Mouse (Mus musculus) urinary bladder, postnatal 0 days (tissue): ENCODE measurements around the gene Gm3233. TPM values are rescaled to one million over a fixed set of nuclear protein-coding genes. Genes with fewer than 3 reads are reported as not detected.

Experiments used
- polyA plus RNA-seq: library from polyadenylated mRNA; unstranded; fragments of >200 nt; fragmentation: Nextera tagmentation; extraction: Ambion mirVana; gene quantifications from 2 replicates; pipeline ENCODE4 v1.2.1, GENCODE M21; 2015

The Gm3233 gene
- polyA plus RNA-seq, result not detected in 2 replicates

GRCm38 (mm10) chr10:77759582-77759981 lies at the start of gene Gm3233:
Gm3233 (minus strand) TSS chr10:77759682.

GRCm38 (mm10) chr10:77798921-77799508 lies 39.5 kb upstream of the Gm3233 start, which contains the start of gene Gm19668:
Gm19668 (minus strand) TSS chr10:77799133.

GRCm38 (mm10) chr10:77794976-77795375 lies 35.5 kb upstream of the Gm3233 start, which contains the start of gene Gm9639:
Gm9639 (minus strand) TSS chr10:77795076.

GRCm38 (mm10) chr10:77787876-77788275 lies 28.4 kb upstream of the Gm3233 start, which contains the start of gene Gm7137:
Gm7137 (minus strand) TSS chr10:77788200.

GRCm38 (mm10) chr10:77782442-77782841 lies 23.0 kb upstream of the Gm3233 start, which contains the start of gene Gm3250:
Gm3250 (minus strand) TSS chr10:77782542.

GRCm38 (mm10) chr10:77776844-77777243 lies 17.4 kb upstream of the Gm3233 start, which contains the start of gene Gm7138:
Gm7138 (minus strand) TSS chr10:77776944.

GRCm38 (mm10) chr10:77771225-77771624 lies 11.7 kb upstream of the Gm3233 start, which contains the start of gene Gm3238:
Gm3238 (minus strand) TSS chr10:77771325.

GRCm38 (mm10) chr10:77751254-77751653 lies 8.2 kb downstream of the Gm3233 start, which contains the start of gene Gm9736:
Gm9736 (minus strand) TSS chr10:77751354.

GRCm38 (mm10) chr10:77741924-77742688 lies 17.4 kb downstream of the Gm3233 start, which contains the start of gene Gm18596:
Gm18596 (minus strand) TSS chr10:77742638.

GRCm38 (mm10) chr10:77726186-77726585 lies 33.3 kb downstream of the Gm3233 start, which contains the start of gene Gm10100:
Gm10100 (plus strand) TSS chr10:77726486.

GRCm38 (mm10) chr10:77720299-77720698 lies 39.2 kb downstream of the Gm3233 start, which contains the start of gene Krtap12-1:
Krtap12-1 (plus strand) TSS chr10:77720599.

GRCm38 (mm10) chr10:77715507-77715906 lies 44.0 kb downstream of the Gm3233 start, which contains the start of gene Gm10142:
Gm10142 (plus strand) TSS chr10:77715807.

GRCm38 (mm10) chr10:77711157-77711556 lies 48.3 kb downstream of the Gm3233 start, which contains the start of gene Gm10024:
Gm10024 (plus strand) TSS chr10:77711457.

Other genes with a start within 250 kb of the Gm3233 start
- gene Fam207a, start 243.9 kb downstream of the Gm3233 start, polyA plus RNA-seq, result 27.7 and 28.7 TPM in 2 replicates
- 5.6 and 37.0 TPM in 2 replicates for gene Itgb2, start 229.4 kb downstream of the Gm3233 start, polyA plus RNA-seq
- gene Pttg1ip, start 178.0 kb downstream of the Gm3233 start, polyA plus RNA-seq, result 150 and 154 TPM in 2 replicates
- gene Sumo3, start 153.6 kb downstream of the Gm3233 start, polyA plus RNA-seq, result 184 and 190 TPM in 2 replicates
- gene Gm49325, start 153.5 kb downstream of the Gm3233 start, polyA plus RNA-seq, result 5.7 and 21.3 TPM in 2 replicates
- 59.0 and 62.6 TPM in 2 replicates for gene Ube2g2, start 137.4 kb downstream of the Gm3233 start, polyA plus RNA-seq
- gene Tspear, start 73.1 kb downstream of the Gm3233 start, polyA plus RNA-seq, result 0.39 and 0.67 TPM in 2 replicates
- not detected in 2 replicates for gene Gm19402, start 68.9 kb downstream of the Gm3233 start, polyA plus RNA-seq
- not detected in 2 replicates for gene Gm9508, start 62.4 kb downstream of the Gm3233 start, polyA plus RNA-seq
- not detected in 2 replicates for gene Gm10272, start 53.1 kb downstream of the Gm3233 start, polyA plus RNA-seq
- not detected in 2 replicates for gene Gm10024, start 48.2 kb downstream of the Gm3233 start, polyA plus RNA-seq
- not detected in 2 replicates for gene Gm10142, start 43.9 kb downstream of the Gm3233 start, polyA plus RNA-seq
- gene Krtap12-1, start 39.1 kb downstream of the Gm3233 start, polyA plus RNA-seq, result not detected in 2 replicates
- not detected in 2 replicates for gene Gm10100, start 33.2 kb downstream of the Gm3233 start, polyA plus RNA-seq
- not detected in 2 replicates for gene Gm18596, start 17.0 kb downstream of the Gm3233 start, polyA plus RNA-seq
- not detected in 2 replicates for gene Gm9736, start 8.3 kb downstream of the Gm3233 start, polyA plus RNA-seq
- gene Gm3238, start 11.6 kb upstream of the Gm3233 start, polyA plus RNA-seq, result not detected in 2 replicates
- not detected in 2 replicates for gene Gm7138, start 17.3 kb upstream of the Gm3233 start, polyA plus RNA-seq
- not detected in 2 replicates for gene Gm3250, start 22.9 kb upstream of the Gm3233 start, polyA plus RNA-seq
- not detected in 2 replicates for gene Gm7137, start 28.5 kb upstream of the Gm3233 start, polyA plus RNA-seq
- not detected in 2 replicates for gene Gm9639, start 35.4 kb upstream of the Gm3233 start, polyA plus RNA-seq
- gene Gm19668, start 39.5 kb upstream of the Gm3233 start, polyA plus RNA-seq, result not detected in 2 replicates
- gene Gm9507, start 52.2 kb upstream of the Gm3233 start, polyA plus RNA-seq, result not detected in 2 replicates
- gene Gm2696, start 55.0 kb upstream of the Gm3233 start, polyA plus RNA-seq, result not detected in 2 replicates
- gene Krtap10-4, start 67.4 kb upstream of the Gm3233 start, polyA plus RNA-seq, result not detected in 2 replicates
- not detected in 2 replicates for gene Krtap10-10, start 76.3 kb upstream of the Gm3233 start, polyA plus RNA-seq
- gene Gm36176, start 87.1 kb upstream of the Gm3233 start, polyA plus RNA-seq, result not detected in 2 replicates
- not detected in 2 replicates for gene Gm10318, start 93.2 kb upstream of the Gm3233 start, polyA plus RNA-seq
- gene Gm3285, start 102.3 kb upstream of the Gm3233 start, polyA plus RNA-seq, result not detected in 2 replicates
- 7.1 and 7.6 TPM in 2 replicates for gene Lrrc3, start 142.9 kb upstream of the Gm3233 start, polyA plus RNA-seq
- gene Trpm2, start 210.9 kb upstream of the Gm3233 start, polyA plus RNA-seq, result 0.27 and 0.58 TPM in 2 replicates
- gene 1810043G02Rik, start 218.8 kb upstream of the Gm3233 start, polyA plus RNA-seq, result 14.8 and 17.2 TPM in 2 replicates